Mouse (Mus musculus): ENCODE measurements around the gene Cnnm2. TPM values are rescaled to one million over a fixed set of nuclear protein-coding genes. Genes with fewer than 3 reads are reported as not detected.
"Not testable (repeated sequence)": the region's sequence is repeated elsewhere in the genome, so short reads cannot be mapped to it uniquely, and the experiment has no call there.

Gene Cnnm2
- total and polyA plus RNA-seq, 3 experiments = 4.0 to 10.7 TPM; not detected in 1

GRCm38 (mm10) chr19:46776850-46777249 is 15.5 kb downstream of the Cnnm2 start:
- no peak overlapping the region for H3K27ac ChIP-seq (ENCODE audit: control insufficient read depth, low read depth, low read length)
- TF ChIP-seq SMC3 (IDR thresholded peaks at IDR 0.05; ENCODE audit: low read depth, low read length) (no peak), TAL1 (IDR thresholded peaks at IDR 0.05; ENCODE audit: low read length) (no peak), CTCF (IDR thresholded peaks at IDR 0.05 in 2 of 3, conservative IDR thresholded peaks at IDR 0.05 in 1 of 3; ENCODE audit: control insufficient read depth in 1 of 3, insufficient read depth in 1 of 3, low read depth in 2 of 3, low read length in 3 of 3, poor library complexity in 1 of 3, severe bottlenecking in 1 of 3) (no peak), UBTF (IDR thresholded peaks at IDR 0.05; ENCODE audit: borderline replicate concordance, insufficient read depth, low read depth, low read length) (no peak), MEF2A (IDR thresholded peaks at IDR 0.05; ENCODE audit: extremely low read depth, insufficient replicate concordance, low read depth, low read length, poor library complexity, severe bottlenecking) (no peak), MAFK (IDR thresholded peaks at IDR 0.05; ENCODE audit: borderline replicate concordance, low read depth, low read length) (no peak)

GRCm38 (mm10) chr19:46777928-46778680 is 16.7 kb downstream of the Cnnm2 start:
- Histone ChIP-seq H3K79me2 (ENCODE audit: control insufficient read depth, insufficient read depth, low read length, poor library complexity) (no peaks in the 10 kb centered on the region), H3K9ac (ENCODE audit: control insufficient read depth, low read depth, low read length, poor library complexity, severe bottlenecking) (no peak overlapping the region), H3K27me3 (ENCODE audit: control insufficient read depth in 1 of 2, insufficient read depth in 2 of 2, low read length in 2 of 2) (no peaks in the 10 kb centered on the region), H3K27ac (ENCODE audit: control insufficient read depth, low read depth, low read length) (no peak overlapping the region), H3K9me3 (replicated peaks; ENCODE audit: insufficient read depth, low read length) (no peaks in the 10 kb centered on the region), H3K4me1 (ENCODE audit: control insufficient read depth in 1 of 2, insufficient read depth in 2 of 2, low read length in 2 of 2) (peaks cover 0 to 6% of the 10 kb centered on the region in 2 experiments; a peak in 1 of 4 replicates), H3K36me3 (ENCODE audit: control insufficient read depth in 1 of 2, insufficient read depth in 2 of 2, low read length in 2 of 2) (no peaks in the 10 kb centered on the region), H3K4me3 (ENCODE audit: control insufficient read depth in 1 of 2, insufficient read depth in 1 of 2, low read depth in 2 of 2, low read length in 2 of 2) (no peak overlapping the region)
- DNase-seq (ENCODE audit: low read depth, low spot score) = no peak
- TF ChIP-seq MXI1 (IDR thresholded peaks at IDR 0.05; ENCODE audit: low read depth, low read length) (no peak), BHLHE40 (IDR thresholded peaks at IDR 0.05; ENCODE audit: borderline replicate concordance, low read depth, low read length) (no peak), TAL1 (IDR thresholded peaks at IDR 0.05; ENCODE audit: low read length) (no peak), MYC (IDR thresholded peaks at IDR 0.05; ENCODE audit: low read depth, low read length) (no peak)

More at GRCm38 (mm10) chr19:46776850-46777249, 15.5 kb downstream of the Cnnm2 start:
- H3K79me2 ChIP-seq (ENCODE audit: control insufficient read depth, insufficient read depth, low read length, poor library complexity) = no peaks in the 10 kb centered on the region
- no peaks in the 10 kb centered on the region for H3K9me3 ChIP-seq (replicated peaks; ENCODE audit: insufficient read depth, low read length)
- H3K9ac ChIP-seq (ENCODE audit: control insufficient read depth, low read depth, low read length, poor library complexity, severe bottlenecking) = no peak overlapping the region
- no peak overlapping the region for H3K4me3 ChIP-seq (ENCODE audit: control insufficient read depth in 1 of 2, insufficient read depth in 1 of 2, low read depth in 2 of 2, low read length in 2 of 2)
- H3K4me1 ChIP-seq (ENCODE audit: control insufficient read depth in 1 of 2, insufficient read depth in 2 of 2, low read length in 2 of 2) = peaks cover 0 to 6% of the 10 kb centered on the region in 2 experiments; a peak in 1 of 4 replicates
- DNase-seq (ENCODE audit: low read depth, low spot score) = no peak
- no peaks in the 10 kb centered on the region for H3K36me3 ChIP-seq (ENCODE audit: control insufficient read depth in 1 of 2, insufficient read depth in 2 of 2, low read length in 2 of 2)
- H3K27me3 ChIP-seq (ENCODE audit: control insufficient read depth in 1 of 2, insufficient read depth in 2 of 2, low read length in 2 of 2) = no peaks in the 10 kb centered on the region

- not testable (repeated sequence) for H3K4me1 ChIP-seq (ENCODE audit: control insufficient read depth in 1 of 2, insufficient read depth in 2 of 2, low read length in 2 of 2); H3K27me3 ChIP-seq (ENCODE audit: control insufficient read depth in 1 of 2, insufficient read depth in 2 of 2, low read length in 2 of 2); H3K9me3 ChIP-seq (replicated peaks; ENCODE audit: insufficient read depth, low read length); H3K36me3 ChIP-seq (ENCODE audit: control insufficient read depth in 1 of 2, insufficient read depth in 2 of 2, low read length in 2 of 2); H3K4me3 ChIP-seq (ENCODE audit: control insufficient read depth in 1 of 2, insufficient read depth in 1 of 2, low read depth in 2 of 2, low read length in 2 of 2); H3K27ac ChIP-seq (ENCODE audit: control insufficient read depth, low read depth, low read length); H3K79me2 ChIP-seq (ENCODE audit: control insufficient read depth, insufficient read depth, low read length, poor library complexity); H3K9ac ChIP-seq (ENCODE audit: control insufficient read depth, low read depth, low read length, poor library complexity, severe bottlenecking)
- peak; percentile 42 for DNase-seq (ENCODE audit: low read depth, low spot score)
Measured at GRCm38 (mm10) chr19:46779130-46779529, 17.7 kb downstream of the Cnnm2 start.
